Mouse (Mus musculus): Measurements from ENCODE around the gene Gfra1. TPM values are rescaled to one million over a fixed set of nuclear protein-coding genes. Genes with fewer than 3 reads are reported as not detected.

Gene Gfra1
- polyA plus RNA-seq, 1 experiment from 2014 or later = 7.4 TPM

DNA sequence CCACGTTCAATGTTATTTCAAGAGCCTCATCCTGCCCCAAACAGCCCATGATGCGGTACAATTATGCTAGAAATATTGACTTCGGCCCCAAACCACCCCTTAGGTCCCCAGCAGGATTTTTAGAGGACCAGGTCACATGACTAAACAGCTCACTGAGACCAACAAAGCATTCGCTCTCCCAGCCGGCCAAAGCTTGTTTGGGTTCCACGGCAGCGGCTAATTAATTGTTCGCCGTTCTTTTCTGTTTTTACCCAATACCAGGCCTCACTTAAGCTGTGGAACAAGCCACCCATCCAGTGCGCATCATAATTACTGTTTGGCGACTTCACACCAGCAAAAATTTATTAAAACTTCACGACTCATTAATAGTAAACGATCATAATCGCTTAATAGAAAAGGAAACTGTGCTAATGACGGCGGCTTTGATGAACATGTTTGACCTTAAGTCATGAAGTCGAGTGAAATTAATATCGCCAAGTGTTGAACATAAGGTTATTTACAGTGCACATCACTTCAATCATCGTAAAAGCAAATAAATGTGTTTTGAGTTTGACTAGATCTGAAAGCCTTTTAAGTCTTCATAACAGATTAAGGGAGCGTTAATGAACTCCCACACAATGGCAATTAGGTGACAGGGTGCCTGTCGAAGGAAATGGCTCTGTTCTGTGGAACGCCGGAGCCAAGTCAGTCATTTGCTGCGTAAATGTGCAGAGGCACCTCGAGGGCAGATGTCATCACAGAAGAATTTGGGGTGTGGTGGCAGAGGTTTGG lies 235.5 kb downstream of the Gfra1 start:
- no peak overlapping the region for H3K4me2 ChIP-seq (ENCODE audit: low read depth, low read length)
- H3K9me3 ChIP-seq (replicated peaks; ENCODE audit: control insufficient read depth, low read length) = no peaks in the 10 kb centered on the region
- H3K4me1 ChIP-seq (ENCODE audit: control insufficient read depth, low read depth, low read length) = no peaks in the 10 kb centered on the region
- ATAC-seq (ENCODE audit: low read depth) = no peak
- no peaks in the 10 kb centered on the region for H3K27me3 ChIP-seq (ENCODE audit: control insufficient read depth, insufficient read depth, low read depth, low read length)
- no peak overlapping the region for H3K4me3 ChIP-seq (ENCODE audit: low read depth, low read length)
- no peak overlapping the region for H3K27ac ChIP-seq (ENCODE audit: low read length)
- no peak overlapping the region for H3K9ac ChIP-seq (ENCODE audit: low read depth, low read length)
- H3K36me3 ChIP-seq (ENCODE audit: control insufficient read depth, insufficient read depth) = no peaks in the 10 kb centered on the region
- WGBS (ENCODE audit: insufficient replicate concordance) = 74% methylated on average over 25 of the region's 25 CpGs

DNA sequence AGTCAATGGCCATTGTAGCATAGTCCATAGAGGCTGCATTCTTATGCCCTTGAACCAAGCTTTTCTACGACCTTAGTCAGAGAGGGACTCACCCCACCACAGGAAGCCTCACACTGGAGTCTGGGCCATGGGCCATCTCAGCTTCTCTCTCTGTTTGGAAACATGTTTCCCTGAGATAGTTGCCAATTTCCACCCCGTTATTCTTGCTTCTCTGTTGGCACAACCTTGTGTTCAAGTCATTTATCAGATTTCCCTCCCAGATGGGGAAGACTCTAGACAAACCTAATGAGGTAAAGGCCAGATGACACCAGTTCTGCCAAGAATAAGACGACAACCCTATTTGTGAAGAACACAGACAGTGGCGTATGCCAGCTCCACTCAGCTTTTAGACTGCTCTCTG lies 238.1 kb downstream of the Gfra1 start:
- no peaks in the 10 kb centered on the region for H3K4me1 ChIP-seq (ENCODE audit: control insufficient read depth, low read depth, low read length)
- no peak overlapping the region for H3K4me2 ChIP-seq (ENCODE audit: low read depth, low read length)
- H3K9ac ChIP-seq (ENCODE audit: low read depth, low read length) = no peak overlapping the region
- no peaks in the 10 kb centered on the region for H3K27me3 ChIP-seq (ENCODE audit: control insufficient read depth, insufficient read depth, low read depth, low read length)
- ATAC-seq (ENCODE audit: low read depth) = no peak
- WGBS (ENCODE audit: insufficient replicate concordance) = 58% methylated on average over 4 of the region's 4 CpGs
- H3K9me3 ChIP-seq (replicated peaks; ENCODE audit: control insufficient read depth, low read length) = no peaks in the 10 kb centered on the region
- H3K36me3 ChIP-seq (ENCODE audit: control insufficient read depth, insufficient read depth) = no peaks in the 10 kb centered on the region
- no peak overlapping the region for H3K27ac ChIP-seq (ENCODE audit: low read length)
- no peak overlapping the region for H3K4me3 ChIP-seq (ENCODE audit: low read depth, low read length)

DNA sequence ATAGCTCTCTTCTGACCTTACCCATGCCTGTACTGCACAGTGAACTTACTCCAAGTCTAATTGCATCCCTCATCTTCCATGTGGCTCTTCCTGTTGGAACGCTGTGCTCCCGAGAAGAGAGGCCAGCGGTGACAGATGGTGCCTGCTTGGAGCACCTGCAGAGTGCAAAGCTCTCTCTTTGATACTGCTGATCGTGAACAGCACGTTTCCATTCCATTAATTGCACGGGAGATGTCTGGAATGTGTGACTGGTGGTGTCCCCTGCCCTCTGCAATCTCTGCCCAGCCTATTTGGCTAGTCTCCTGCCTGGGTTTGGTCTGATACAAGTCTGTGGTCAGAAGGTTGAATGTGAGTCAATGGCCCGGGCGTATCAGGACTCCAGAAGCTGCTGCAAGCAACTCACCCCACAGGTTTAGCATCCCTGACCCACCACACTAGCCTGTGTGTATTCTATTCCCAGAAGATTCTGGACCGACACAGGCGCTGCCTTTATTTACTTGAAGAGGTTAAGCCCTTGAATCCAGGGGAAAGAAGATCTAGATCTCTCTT lies 249.1 kb downstream of the Gfra1 start:
- Histone ChIP-seq H3K9ac (ENCODE audit: low read depth, low read length) (no peak overlapping the region), H3K27ac (ENCODE audit: low read length) (no peak overlapping the region), H3K27me3 (ENCODE audit: control insufficient read depth, insufficient read depth, low read depth, low read length) (no peaks in the 10 kb centered on the region), H3K4me1 (ENCODE audit: control insufficient read depth, low read depth, low read length) (no peaks in the 10 kb centered on the region), H3K9me3 (replicated peaks; ENCODE audit: control insufficient read depth, low read length) (no peaks in the 10 kb centered on the region), H3K4me2 (ENCODE audit: low read depth, low read length) (no peak overlapping the region), H3K36me3 (ENCODE audit: control insufficient read depth, insufficient read depth) (no peaks in the 10 kb centered on the region), H3K4me3 (ENCODE audit: low read depth, low read length) (no peak overlapping the region)
- ATAC-seq (ENCODE audit: low read depth) = no peak
- WGBS (ENCODE audit: insufficient replicate concordance) = 62% methylated on average over 10 of the region's 10 CpGs

GRCm38 (mm10) chr19:58205470-58205869 lies 250.2 kb downstream of the Gfra1 start:
- Histone ChIP-seq H3K36me3 (ENCODE audit: control insufficient read depth, insufficient read depth) (no peaks in the 10 kb centered on the region), H3K9me3 (replicated peaks; ENCODE audit: control insufficient read depth, low read length) (no peaks in the 10 kb centered on the region), H3K4me2 (ENCODE audit: low read depth, low read length) (no peak overlapping the region), H3K27ac (ENCODE audit: low read length) (no peak overlapping the region), H3K4me3 (ENCODE audit: low read depth, low read length) (no peak overlapping the region), H3K4me1 (ENCODE audit: control insufficient read depth, low read depth, low read length) (no peaks in the 10 kb centered on the region), H3K27me3 (ENCODE audit: control insufficient read depth, insufficient read depth, low read depth, low read length) (no peaks in the 10 kb centered on the region), H3K9ac (ENCODE audit: low read depth, low read length) (no peak overlapping the region)
- 71% methylated on average over 7 of the region's 7 CpGs for WGBS (ENCODE audit: insufficient replicate concordance)
- no peak for ATAC-seq (ENCODE audit: low read depth)

- Histone ChIP-seq H3K4me1 (ENCODE audit: control insufficient read depth, low read depth, low read length) (no peaks in the 10 kb centered on the region), H3K27ac (ENCODE audit: low read length) (no peak overlapping the region), H3K4me3 (ENCODE audit: low read depth, low read length) (no peak overlapping the region), H3K9ac (ENCODE audit: low read depth, low read length) (no peak overlapping the region), H3K4me2 (ENCODE audit: low read depth, low read length) (no peak overlapping the region), H3K36me3 (ENCODE audit: control insufficient read depth, insufficient read depth) (no peaks in the 10 kb centered on the region), H3K27me3 (ENCODE audit: control insufficient read depth, insufficient read depth, low read depth, low read length) (no peaks in the 10 kb centered on the region), H3K9me3 (replicated peaks; ENCODE audit: control insufficient read depth, low read length) (no peaks in the 10 kb centered on the region)
- 63% methylated on average over 5 of the region's 5 CpGs for WGBS (ENCODE audit: insufficient replicate concordance)
- ATAC-seq (ENCODE audit: low read depth) = no peak
These were observed 253.1 kb downstream of the Gfra1 start for GRCm38 (mm10) chr19:58202627-58203026.

- no peak for ATAC-seq (ENCODE audit: low read depth)
- no peak overlapping the region for H3K4me3 ChIP-seq (ENCODE audit: low read depth, low read length)
- H3K4me1 ChIP-seq (ENCODE audit: control insufficient read depth, low read depth, low read length) = no peaks in the 10 kb centered on the region
- H3K9me3 ChIP-seq (replicated peaks; ENCODE audit: control insufficient read depth, low read length) = no peaks in the 10 kb centered on the region
- no peaks in the 10 kb centered on the region for H3K36me3 ChIP-seq (ENCODE audit: control insufficient read depth, insufficient read depth)
- H3K27ac ChIP-seq (ENCODE audit: low read length) = no peak overlapping the region
- WGBS (ENCODE audit: insufficient replicate concordance) = 61% methylated on average over 5 of the region's 5 CpGs
- no peak overlapping the region for H3K4me2 ChIP-seq (ENCODE audit: low read depth, low read length)
- no peaks in the 10 kb centered on the region for H3K27me3 ChIP-seq (ENCODE audit: control insufficient read depth, insufficient read depth, low read depth, low read length)
- H3K9ac ChIP-seq (ENCODE audit: low read depth, low read length) = no peak overlapping the region
These were observed 256.0 kb downstream of the Gfra1 start for GRCm38 (mm10) chr19:58199679-58200078.

GRCm38 (mm10) chr19:58193733-58194456 lies 261.8 kb downstream of the Gfra1 start:
- Histone ChIP-seq H3K36me3 (ENCODE audit: control insufficient read depth, insufficient read depth) (no peaks in the 10 kb centered on the region), H3K9me3 (replicated peaks; ENCODE audit: control insufficient read depth, low read length) (no peaks in the 10 kb centered on the region), H3K27me3 (ENCODE audit: control insufficient read depth, insufficient read depth, low read depth, low read length) (no peaks in the 10 kb centered on the region), H3K4me1 (ENCODE audit: control insufficient read depth, low read depth, low read length) (no peaks in the 10 kb centered on the region), H3K4me3 (ENCODE audit: low read depth, low read length) (no peak overlapping the region), H3K9ac (ENCODE audit: low read depth, low read length) (no peak overlapping the region), H3K4me2 (ENCODE audit: low read depth, low read length) (no peak overlapping the region), H3K27ac (ENCODE audit: low read length) (no peak overlapping the region)
- WGBS (ENCODE audit: insufficient replicate concordance) = 42% methylated on average over 7 of the region's 7 CpGs
- no peak for ATAC-seq (ENCODE audit: low read depth)

DNA sequence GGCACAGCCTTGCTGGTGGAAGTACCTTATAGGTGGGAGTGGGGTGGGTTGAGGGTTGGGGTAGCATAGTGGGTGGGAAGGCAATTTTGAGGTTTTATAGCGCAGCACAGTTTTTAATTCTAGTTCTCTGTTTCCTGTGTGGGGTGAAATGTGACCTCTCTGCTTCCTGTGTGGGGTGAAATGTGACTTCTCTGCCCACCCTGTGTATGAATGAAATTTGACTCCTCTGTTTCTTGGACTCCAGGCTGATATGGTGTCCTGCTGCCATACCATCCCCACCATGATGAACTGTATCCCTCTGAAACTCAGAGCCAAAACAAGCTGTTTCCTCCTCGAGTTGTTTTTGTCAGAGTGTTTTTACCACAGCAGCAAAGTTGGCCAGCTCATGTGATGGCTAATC lies 264.8 kb downstream of the Gfra1 start:
- Histone ChIP-seq H3K4me1 (ENCODE audit: control insufficient read depth, low read depth, low read length) (no peaks in the 10 kb centered on the region), H3K27ac (ENCODE audit: low read length) (no peak overlapping the region), H3K9me3 (replicated peaks; ENCODE audit: control insufficient read depth, low read length) (no peaks in the 10 kb centered on the region), H3K36me3 (ENCODE audit: control insufficient read depth, insufficient read depth) (no peaks in the 10 kb centered on the region), H3K4me2 (ENCODE audit: low read depth, low read length) (no peak overlapping the region), H3K9ac (ENCODE audit: low read depth, low read length) (no peak overlapping the region), H3K4me3 (ENCODE audit: low read depth, low read length) (no peak overlapping the region), H3K27me3 (ENCODE audit: control insufficient read depth, insufficient read depth, low read depth, low read length) (no peaks in the 10 kb centered on the region)
- 36% methylated on average over 2 of the region's 2 CpGs for WGBS (ENCODE audit: insufficient replicate concordance)
- no peak for ATAC-seq (ENCODE audit: low read depth)

- 43% methylated on average over 4 of the region's 4 CpGs for WGBS (ENCODE audit: insufficient replicate concordance)
- no peaks in the 10 kb centered on the region for H3K4me1 ChIP-seq (ENCODE audit: control insufficient read depth, low read depth, low read length)
These were observed 269.2 kb downstream of the Gfra1 start for GRCm38 (mm10) chr19:58186558-58186957.

More at GRCm38 (mm10) chr19:58186558-58186957, 269.2 kb downstream of the Gfra1 start:
- H3K27me3 ChIP-seq (ENCODE audit: control insufficient read depth, insufficient read depth, low read depth, low read length) = no peaks in the 10 kb centered on the region
- no peak overlapping the region for H3K27ac ChIP-seq (ENCODE audit: low read length)
- no peak overlapping the region for H3K4me2 ChIP-seq (ENCODE audit: low read depth, low read length)
- no peaks in the 10 kb centered on the region for H3K9me3 ChIP-seq (replicated peaks; ENCODE audit: control insufficient read depth, low read length)
- H3K9ac ChIP-seq (ENCODE audit: low read depth, low read length) = no peak overlapping the region
- H3K4me3 ChIP-seq (ENCODE audit: low read depth, low read length) = no peak overlapping the region
- ATAC-seq (ENCODE audit: low read depth) = no peak
- no peaks in the 10 kb centered on the region for H3K36me3 ChIP-seq (ENCODE audit: control insufficient read depth, insufficient read depth)
